Mouse (Mus musculus) CH12.LX (cell line): ENCODE data around the gene Nudt22.

Experiments used
- CHD2 ChIP-seq: IDR thresholded peaks from 2 replicates; pipeline ENCODE4 v1.6.1; 2011; ENCODE audit warnings: low read length, improper control_type of control experiment
- CTCF ChIP-seq, 2 experiments: IDR thresholded peaks in 1 of 2; conservative IDR thresholded peaks in 1 of 2; 2 replicates each; pipeline ENCODE4 v1.5.1; 2011 to 2012; ENCODE audit warnings: low read depth in 2 of 2, low read length in 2 of 2, improper control_type of control experiment in 1 of 2, inconsistent platforms in 1 of 2, mild to moderate bottlenecking in 1 of 2, moderate library complexity in 1 of 2
- E2F4 ChIP-seq: IDR thresholded peaks from 2 replicates; pipeline ENCODE4 v1.6.1; 2011; ENCODE audit warnings: low read depth, low read length, improper control_type of control experiment; ENCODE audit not compliant: insufficient replicate concordance
- EP300 ChIP-seq: IDR thresholded peaks from 2 replicates; pipeline ENCODE4 v1.6.1; 2011; ENCODE audit warnings: low read length, improper control_type of control experiment
- MAX ChIP-seq: IDR thresholded peaks from 2 replicates; pipeline ENCODE4 v1.6.1; 2011; ENCODE audit warnings: low read length, improper control_type of control experiment
- POLR2A ChIP-seq: IDR thresholded peaks from 2 replicates; pipeline ENCODE4 v1.6.1; 2011; ENCODE audit warnings: low read depth, mild to moderate bottlenecking, improper control_type of control experiment, low read length
- POLR2AphosphoS2 ChIP-seq: IDR thresholded peaks from 2 replicates; pipeline ENCODE4 v1.6.1; 2011; ENCODE audit warnings: low read depth, low read length, improper control_type of control experiment

DNA sequence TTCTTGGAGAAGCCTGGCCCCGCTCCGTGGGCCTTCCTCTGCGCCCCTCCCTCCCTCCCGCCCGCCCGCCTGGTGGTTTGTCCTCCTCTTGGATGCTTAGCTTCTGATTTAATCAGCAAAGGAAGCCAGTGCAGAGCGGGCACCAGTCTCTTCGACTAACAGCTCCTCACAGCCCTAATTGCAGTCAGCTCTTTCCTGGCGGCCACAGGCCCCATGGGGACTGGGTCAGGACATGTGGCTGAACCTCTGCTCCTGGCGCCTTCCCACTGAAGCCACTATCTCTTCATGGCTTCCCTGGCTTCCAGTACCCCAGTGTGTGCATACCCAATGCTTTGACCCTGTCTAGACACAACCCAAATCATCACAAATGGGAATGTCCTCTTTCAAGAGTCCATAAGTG is 39.5 kb downstream of the Nudt22 start:
- TF ChIP-seq POLR2AphosphoS2 (no peak), POLR2A (no peak), EP300 (no peak), CTCF (conservative IDR thresholded peaks at IDR 0.05 in 1 of 2, IDR thresholded peaks at IDR 0.05 in 1 of 2; ENCODE audit: low read depth in 2 of 2, low read length in 2 of 2) (no peak), CHD2 (no peak), MAX (no peak), E2F4 (no peak)
